Mouse (Mus musculus) forebrain, embryonic 10.5 days (tissue): ENCODE results near the gene Smpdl3a. TPM values are rescaled to one million over a fixed set of nuclear protein-coding genes. Genes with fewer than 3 reads are reported as not detected.

Experiments
- DNase-seq: peaks from one replicate; pipeline ENCODE4 v3.0.0-alpha.2; 2017; ENCODE audit warnings: low spot score; ENCODE audit errors: extremely low spot score
- H3K27ac ChIP-seq: fragments of 300-500 bp; sonication (generic); 2 replicates; pipeline ENCODE4 v1.5.1; 2016; ENCODE audit warnings: mild to moderate bottlenecking
- H3K27me3 ChIP-seq: fragments of 300-500 bp; sonication (generic); 2 replicates; pipeline ENCODE4 v1.6.1; 2016; ENCODE audit warnings: mild to moderate bottlenecking; ENCODE audit not compliant: poor library complexity, severe bottlenecking
- H3K36me3 ChIP-seq: fragments of 300-500 bp; sonication (generic); replicated peaks from 2 replicates; pipeline ENCODE4 v1.6.1; 2016; ENCODE audit warnings: mild to moderate bottlenecking, moderate library complexity
- H3K4me1 ChIP-seq: fragments of 300-500 bp; sonication (generic); 2 replicates; pipeline ENCODE4 v1.6.1; 2016
- H3K4me3 ChIP-seq: fragments of 300-500 bp; sonication (generic); 2 replicates; pipeline ENCODE4 v1.5.1; 2016; ENCODE audit warnings: mild to moderate bottlenecking, moderate library complexity
- H3K9me3 ChIP-seq: fragments of 300-500 bp; sonication (generic); 2 replicates; pipeline ENCODE4 v1.6.1; 2016; ENCODE audit warnings: mild to moderate bottlenecking, moderate library complexity
- WGBS: fragments of 180-500 bp; shearing (Covaris S2); methylation state at CpG from one replicate; pipeline ENCODE4 v1.1.7; 2016; 5-methylcytosine and 5-hydroxymethylcytosine counted together
- polyA plus RNA-seq: library from polyadenylated mRNA; unstranded; fragments of >200 nt; fragmentation: Nextera tagmentation; extraction: Ambion mirVana; gene quantifications from 2 replicates; pipeline ENCODE4 v1.2.1, GENCODE M21; 2016

Smpdl3a gene
- polyA plus RNA-seq, 1 experiment from 2014 or later, result 5.9 TPM

- Histone ChIP-seq H3K4me3 (peak overlapping the region; percentile 64), H3K27me3 (no peaks in the 10 kb centered on the region), H3K4me1 (peaks cover 21% of the 10 kb centered on the region), H3K27ac (peak overlapping the region; percentile 87), H3K36me3 (peaks cover 30% of the 10 kb centered on the region), H3K9me3 (peaks cover 13% of the 10 kb centered on the region)
- DNase-seq, result peak; percentile 45
- 2% methylated on average over 44 of the region's 44 CpGs for WGBS
These were observed 641 bp downstream of the Smpdl3a start for GRCm38 (mm10) chr10:57794491-57795461.

GRCm38 (mm10) chr10:57795542-57795941, 1.4 kb downstream of the Smpdl3a start:
- Histone ChIP-seq H3K4me1 (peaks cover 21% of the 10 kb centered on the region), H3K36me3 (peaks cover 23% of the 10 kb centered on the region), H3K9me3 (peaks cover 13% of the 10 kb centered on the region), H3K27ac (peak overlapping the region; percentile 87; the same call in 1 of the 2 replicates), H3K4me3 (peak overlapping the region; percentile 64), H3K27me3 (no peaks in the 10 kb centered on the region)
- WGBS, result 35% methylated on average over 4 of the region's 4 CpGs
- DNase-seq, result no peak

- Histone ChIP-seq H3K36me3 (peaks cover 20% of the 10 kb centered on the region), H3K27me3 (no peaks in the 10 kb centered on the region), H3K4me1 (peaks cover 21% of the 10 kb centered on the region), H3K9me3 (peaks cover 13% of the 10 kb centered on the region), H3K4me3 (no peak overlapping the region), H3K27ac (no peak overlapping the region)
- WGBS, result 55% methylated on average over 4 of the region's 4 CpGs
- DNase-seq, result peak; percentile 19
These were observed 1.9 kb downstream of the Smpdl3a start for GRCm38 (mm10) chr10:57796057-57796456.

GRCm38 (mm10) chr10:57799486-57799885, 5.4 kb downstream of the Smpdl3a start:
- DNase-seq, result no peak
- H3K27me3 ChIP-seq, result no peaks in the 10 kb centered on the region
- no peak overlapping the region for H3K27ac ChIP-seq
- 0 out of 2 replicates have a peak, but pooled peaks cover 3% of the 10 kb centered on the region for H3K36me3 ChIP-seq
- peaks cover 17% of the 10 kb centered on the region for H3K4me1 ChIP-seq
- H3K4me3 ChIP-seq, result no peak overlapping the region
- H3K9me3 ChIP-seq, result no peaks in the 10 kb centered on the region
- 91% methylated on average over 1 of the region's 1 CpGs for WGBS

GRCm38 (mm10) chr10:57807754-57808153, 13.6 kb downstream of the Smpdl3a start:
- no peak overlapping the region for H3K27ac ChIP-seq
- H3K9me3 ChIP-seq, result no peaks in the 10 kb centered on the region
- no peaks in the 10 kb centered on the region for H3K27me3 ChIP-seq
- H3K4me1 ChIP-seq, result no peaks in the 10 kb centered on the region
- no peaks in the 10 kb centered on the region; the same call in 1 of the 2 replicates for H3K36me3 ChIP-seq
- 93% methylated on average over 6 of the region's 6 CpGs for WGBS
- no peak for DNase-seq
- no peak overlapping the region for H3K4me3 ChIP-seq

GRCm38 (mm10) chr10:57812161-57812856, 18.2 kb downstream of the Smpdl3a start:
- no peaks in the 10 kb centered on the region; the same call in 1 of the 2 replicates for H3K36me3 ChIP-seq
- H3K4me3 ChIP-seq, result no peak overlapping the region
- H3K27ac ChIP-seq, result no peak overlapping the region
- no peaks in the 10 kb centered on the region for H3K4me1 ChIP-seq
- WGBS, result 86% methylated on average over 5 of the region's 5 CpGs
- no peak for DNase-seq
- no peaks in the 10 kb centered on the region for H3K9me3 ChIP-seq
- H3K27me3 ChIP-seq, result no peaks in the 10 kb centered on the region

GRCm38 (mm10) chr10:57814295-57814694, 20.2 kb downstream of the Smpdl3a start:
- Histone ChIP-seq H3K27me3 (no peaks in the 10 kb centered on the region), H3K9me3 (no peaks in the 10 kb centered on the region), H3K27ac (no peak overlapping the region), H3K4me3 (no peak overlapping the region), H3K36me3 (no peaks in the 10 kb centered on the region; the same call in 1 of the 2 replicates), H3K4me1 (no peaks in the 10 kb centered on the region)
- DNase-seq, result no peak
- 86% methylated on average over 2 of the region's 2 CpGs for WGBS

- Histone ChIP-seq H3K36me3 (no peaks in the 10 kb centered on the region), H3K4me3 (no peak overlapping the region), H3K9me3 (no peaks in the 10 kb centered on the region), H3K4me1 (no peaks in the 10 kb centered on the region), H3K27me3 (no peaks in the 10 kb centered on the region), H3K27ac (no peak overlapping the region)
- WGBS, result 85% methylated on average over 6 of the region's 6 CpGs
- DNase-seq, result no peak
These were observed 21.7 kb downstream of the Smpdl3a start for GRCm38 (mm10) chr10:57815869-57816268.

- 94% methylated on average over 2 of the region's 2 CpGs for WGBS
- Histone ChIP-seq H3K4me3 (no peak overlapping the region), H3K9me3 (no peaks in the 10 kb centered on the region), H3K27me3 (no peaks in the 10 kb centered on the region), H3K36me3 (no peaks in the 10 kb centered on the region), H3K27ac (no peak overlapping the region), H3K4me1 (peaks cover 11% of the 10 kb centered on the region)
- DNase-seq, result no peak
These were observed 25.1 kb downstream of the Smpdl3a start for GRCm38 (mm10) chr10:57819209-57819608.

GRCm38 (mm10) chr10:57822473-57822872, 28.3 kb downstream of the Smpdl3a start:
- WGBS, result 31% methylated on average over 3 of the region's 3 CpGs
- Histone ChIP-seq H3K4me1 (peaks cover 11% of the 10 kb centered on the region), H3K9me3 (no peaks in the 10 kb centered on the region), H3K27ac (peak overlapping the region; percentile 67), H3K4me3 (no peak overlapping the region), H3K27me3 (no peaks in the 10 kb centered on the region), H3K36me3 (no peaks in the 10 kb centered on the region)
- peak; percentile 70 for DNase-seq

GRCm38 (mm10) chr10:57828649-57829048, 34.5 kb downstream of the Smpdl3a start:
- Histone ChIP-seq H3K9me3 (no peaks in the 10 kb centered on the region), H3K4me3 (no peak overlapping the region), H3K36me3 (no peaks in the 10 kb centered on the region), H3K4me1 (peaks cover 21% of the 10 kb centered on the region), H3K27me3 (no peaks in the 10 kb centered on the region), H3K27ac (0 out of 2 replicates have a peak overlapping the region, but pooled peaks have one; percentile 11)
- DNase-seq, result peak; percentile 37
- WGBS, result 58% methylated on average over 5 of the region's 5 CpGs

- H3K27ac ChIP-seq, result 0 out of 2 replicates have a peak overlapping the region, but pooled peaks have one; percentile 11
- H3K9me3 ChIP-seq, result no peaks in the 10 kb centered on the region
- WGBS, result 82% methylated on average over 3 of the region's 3 CpGs
- no peaks in the 10 kb centered on the region for H3K36me3 ChIP-seq
- no peak for DNase-seq
- H3K4me1 ChIP-seq, result peaks cover 21% of the 10 kb centered on the region
- no peak overlapping the region for H3K4me3 ChIP-seq
- no peaks in the 10 kb centered on the region for H3K27me3 ChIP-seq
These were observed 35.5 kb downstream of the Smpdl3a start for GRCm38 (mm10) chr10:57829621-57830020.
